Mouse (Mus musculus) stomach, postnatal 0 days (tissue): ENCODE results near the gene 3110009E18Rik. TPM values are rescaled to one million over a fixed set of nuclear protein-coding genes. Genes with fewer than 3 reads are reported as not detected.
A peak's percentile ranks its signal among the peaks of the same experiment; 100 is the strongest.

Source experiments
- ATAC-seq: fragments of 200-750 bp; cut with Nextera tagmentation; 2 replicates; pipeline ENCODE4 v1.8.0; 2017; ENCODE audit not compliant: low FRiP score, low TSS enrichment
- DNase-seq: peaks from one replicate; pipeline ENCODE4 v3.0.0-alpha.2; 2016; ENCODE audit warnings: low spot score
- H3K27ac ChIP-seq: fragments of 300-500 bp; sonication (generic); replicated peaks from 2 replicates; pipeline ENCODE4 v1.5.1; 2014; ENCODE audit warnings: mild to moderate bottlenecking, control low read depth
- H3K27me3 ChIP-seq: fragments of 300-500 bp; sonication (generic); 2 replicates; pipeline ENCODE4 v1.6.1; 2014; ENCODE audit warnings: low read length; ENCODE audit not compliant: control insufficient read depth, insufficient read depth
- H3K36me3 ChIP-seq: fragments of 300-500 bp; sonication (generic); 2 replicates; pipeline ENCODE4 v1.6.1; 2014; ENCODE audit warnings: low read length, mixed read lengths; ENCODE audit not compliant: control insufficient read depth, insufficient read depth
- H3K4me1 ChIP-seq: fragments of 300-500 bp; sonication (generic); replicated peaks from 2 replicates; pipeline ENCODE4 v1.6.1; 2014; ENCODE audit warnings: antibody characterized with exemption; ENCODE audit not compliant: control insufficient read depth, insufficient read depth
- H3K4me2 ChIP-seq: fragments of 300-500 bp; sonication (generic); replicated peaks from 2 replicates; pipeline ENCODE4 v1.6.1; 2014; ENCODE audit warnings: low read depth, mild to moderate bottlenecking, control low read depth, moderate library complexity
- H3K4me3 ChIP-seq: fragments of 300-500 bp; sonication (generic); 2 replicates; pipeline ENCODE4 v1.5.1; 2014; ENCODE audit warnings: low read depth, low read length, control low read depth
- H3K9ac ChIP-seq: fragments of 300-500 bp; sonication (generic); 2 replicates; pipeline ENCODE4 v1.6.1; 2014; ENCODE audit warnings: mild to moderate bottlenecking, low read length, control low read depth, mixed read lengths
- H3K9me3 ChIP-seq: fragments of 300-500 bp; sonication (generic); 2 replicates; pipeline ENCODE4 v1.6.1; 2016; ENCODE audit warnings: low read length; ENCODE audit not compliant: control insufficient read depth
- CTCF ChIP-seq: IDR thresholded peaks from 2 replicates; pipeline ENCODE4 v1.5.1; 2016; ENCODE audit warnings: antibody characterized with exemption, low read depth, mild to moderate bottlenecking, moderate library complexity
- EP300 ChIP-seq: optimal IDR thresholded peaks from 2 replicates; pipeline ENCODE3; 2016; ENCODE audit warnings: antibody characterized with exemption
- WGBS: fragments of 180-500 bp; shearing (Covaris S2); extraction: QIAGEN DNeasy Blood & Tissue Kit; methylation state at CpG from one replicate; pipeline ENCODE4 v1.1.7; 2014; 5-methylcytosine and 5-hydroxymethylcytosine counted together
- polyA plus RNA-seq: library from polyadenylated mRNA; unstranded; fragments of >200 nt; fragmentation: Nextera tagmentation; extraction: Ambion mirVana; gene quantifications from 2 replicates; pipeline ENCODE4 v1.2.1, GENCODE M21; 2015

The 3110009E18Rik gene
- polyA plus RNA-seq, 1 experiment from 2014 or later: 10.1 TPM

GRCm38 (mm10) chr1:120223613-120224012, 102.6 kb downstream of the 3110009E18Rik start:
- Histone ChIP-seq H3K9me3 (no peaks in the 10 kb centered on the region), H3K4me2 (no peak overlapping the region), H3K4me3 (no peak overlapping the region), H3K9ac (no peak overlapping the region), H3K36me3 (no peaks in the 10 kb centered on the region), H3K27ac (no peak overlapping the region), H3K4me1 (no peaks in the 10 kb centered on the region; the same call in 1 of the 2 replicates), H3K27me3 (no peaks in the 10 kb centered on the region)
- ATAC-seq (no peak), DNase-seq (no peak)
- TF ChIP-seq CTCF: no peak
- TF ChIP-seq EP300: no peak
- 46% methylated on average over 4 of the region's 4 CpGs for WGBS

GRCm38 (mm10) chr1:120229723-120230471, 108.9 kb downstream of the 3110009E18Rik start:
- Histone ChIP-seq H3K36me3 (no peaks in the 10 kb centered on the region), H3K4me2 (no peak overlapping the region), H3K9me3 (no peaks in the 10 kb centered on the region), H3K27me3 (no peaks in the 10 kb centered on the region), H3K9ac (no peak overlapping the region), H3K27ac (no peak overlapping the region), H3K4me3 (no peak overlapping the region), H3K4me1 (no peaks in the 10 kb centered on the region)
- 78% methylated on average over 10 of the region's 10 CpGs for WGBS
- TF ChIP-seq CTCF (no peak), EP300 (no peak)
- ATAC-seq (no peak), DNase-seq (no peak)

- Histone ChIP-seq H3K36me3 (no peaks in the 10 kb centered on the region), H3K9ac (no peak overlapping the region), H3K4me2 (no peak overlapping the region), H3K4me1 (no peaks in the 10 kb centered on the region), H3K27me3 (no peaks in the 10 kb centered on the region), H3K27ac (no peak overlapping the region), H3K9me3 (no peaks in the 10 kb centered on the region), H3K4me3 (no peak overlapping the region)
- ATAC-seq (peak; percentile 50; the same call in 1 of the 2 replicates), DNase-seq (peak; percentile 57)
- WGBS: 29% methylated on average over 6 of the region's 6 CpGs
- TF ChIP-seq EP300 (no peak), CTCF (peak; percentile 82)
These were observed 110.3 kb downstream of the 3110009E18Rik start for GRCm38 (mm10) chr1:120231334-120231733.

GRCm38 (mm10) chr1:120232170-120232569, 111.2 kb downstream of the 3110009E18Rik start:
- H3K4me1 ChIP-seq: no peaks in the 10 kb centered on the region
- H3K27me3 ChIP-seq: no peaks in the 10 kb centered on the region
- WGBS: 50% methylated on average over 6 of the region's 6 CpGs
- ATAC-seq: no peak
- H3K4me2 ChIP-seq: no peak overlapping the region
- TF ChIP-seq CTCF (no peak), EP300 (no peak)
- H3K27ac ChIP-seq: no peak overlapping the region
- H3K36me3 ChIP-seq: no peaks in the 10 kb centered on the region
- H3K9ac ChIP-seq: no peak overlapping the region
- H3K4me3 ChIP-seq: no peak overlapping the region
- no peaks in the 10 kb centered on the region for H3K9me3 ChIP-seq
- DNase-seq: no peak

GRCm38 (mm10) chr1:120235631-120236215, 114.7 kb downstream of the 3110009E18Rik start:
- WGBS: 88% methylated on average over 6 of the region's 6 CpGs
- H3K4me3 ChIP-seq: no peak overlapping the region
- H3K9ac ChIP-seq: no peak overlapping the region
- no peaks in the 10 kb centered on the region for H3K36me3 ChIP-seq
- H3K27ac ChIP-seq: no peak overlapping the region
- ATAC-seq (no peak), DNase-seq (no peak)
- no peaks in the 10 kb centered on the region for H3K4me1 ChIP-seq
- no peaks in the 10 kb centered on the region for H3K9me3 ChIP-seq
- no peak for TF ChIP-seq EP300
- no peak for TF ChIP-seq CTCF
- no peak overlapping the region for H3K4me2 ChIP-seq
- no peaks in the 10 kb centered on the region for H3K27me3 ChIP-seq

GRCm38 (mm10) chr1:120236424-120236823, 115.4 kb downstream of the 3110009E18Rik start:
- Histone ChIP-seq H3K27ac (no peak overlapping the region), H3K4me1 (no peaks in the 10 kb centered on the region), H3K36me3 (no peaks in the 10 kb centered on the region), H3K27me3 (no peaks in the 10 kb centered on the region), H3K9me3 (no peaks in the 10 kb centered on the region), H3K4me3 (no peak overlapping the region), H3K9ac (no peak overlapping the region), H3K4me2 (no peak overlapping the region)
- no peak for DNase-seq
- peak; percentile 43; the same call in 1 of the 2 replicates for ATAC-seq
- 57% methylated on average over 14 of the region's 14 CpGs for WGBS
- TF ChIP-seq CTCF: no peak
- TF ChIP-seq EP300: no peak
